Comparison of ENCODE assay signal across 44 mouse cellular contexts in genomic region chrX:164123942-164124341, GRCm38 (mm10). TPM values are rescaled to one million over a fixed set of nuclear protein-coding genes. Genes with fewer than 3 reads are reported as not detected.
"Had no signal": no experiment of that assay in that cellular context is flagged by ENCODE, and none has a peak within 500 bp of the region (broad histone marks: within the 10 kb centered on the region; RNA-seq: fewer than 3 reads in every experiment).

No protein-coding gene starts in this region.

- H3K4me2 ChIP-seq: limb, embryonic 12.5 days; limb, embryonic 13.5 days; limb, embryonic 15.5 days; liver, embryonic 11.5 days; liver, embryonic 12.5 days; liver, embryonic 13.5 days; liver, embryonic 15.5 days; lung, embryonic 14.5 days; lung, embryonic 15.5 days; midbrain, embryonic 11.5 days; midbrain, embryonic 12.5 days; midbrain, embryonic 13.5 days; midbrain, embryonic 15.5 days; neural tube, embryonic 12.5 days had no signal

- H3K4me1 ChIP-seq: limb, embryonic 10.5 days; limb, embryonic 12.5 days; limb, embryonic 13.5 days; limb, embryonic 15.5 days; liver, embryonic 12.5 days; liver, embryonic 13.5 days; liver, embryonic 15.5 days; lung, embryonic 15.5 days; midbrain, embryonic 10.5 days; midbrain, embryonic 12.5 days; midbrain, embryonic 13.5 days; midbrain, embryonic 15.5 days; neural tube, embryonic 12.5 days had no signal

- H3K4me3 ChIP-seq: limb, embryonic 10.5 days; limb, embryonic 12.5 days; limb, embryonic 13.5 days; limb, embryonic 15.5 days; liver, embryonic 12.5 days; liver, embryonic 13.5 days; liver, embryonic 15.5 days; lung, embryonic 15.5 days; megakaryocyte, embryonic 14.5 days; midbrain, embryonic 10.5 days; midbrain, embryonic 12.5 days; midbrain, embryonic 13.5 days; midbrain, embryonic 15.5 days; myocyte; neural tube, embryonic 12.5 days had no signal

- DNase-seq: left cerebral cortex, postnatal 4 days; liver; liver, embryonic 13.5 days; liver, postnatal 0 days; lung, adult 18-20 months; lung, adult 2 months; lung, embryonic 14.5 days; lung, postnatal 10 days; lung, postnatal 14 days; lung, postnatal 36 days; lung, postnatal 4 days; midbrain, embryonic 14.5 days had no signal

- H3K9me3 ChIP-seq: limb, embryonic 10.5 days; limb, embryonic 12.5 days; limb, embryonic 13.5 days; limb, embryonic 15.5 days; liver, embryonic 12.5 days; liver, embryonic 13.5 days; liver, embryonic 15.5 days; lung, embryonic 15.5 days; midbrain, embryonic 10.5 days; midbrain, embryonic 12.5 days; midbrain, embryonic 13.5 days; midbrain, embryonic 15.5 days; neural tube, embryonic 12.5 days had no signal

- H3K9ac ChIP-seq: limb, embryonic 12.5 days; limb, embryonic 13.5 days; limb, embryonic 15.5 days; liver, embryonic 12.5 days; liver, embryonic 13.5 days; liver, embryonic 14.5 days; liver, embryonic 15.5 days; liver, postnatal 0 days; lung, embryonic 14.5 days; lung, embryonic 15.5 days; midbrain, embryonic 12.5 days; midbrain, embryonic 13.5 days; midbrain, embryonic 15.5 days; neural tube, embryonic 12.5 days had no signal

- H3K27ac ChIP-seq: limb, embryonic 10.5 days; limb, embryonic 12.5 days; limb, embryonic 13.5 days; limb, embryonic 15.5 days; liver, embryonic 12.5 days; liver, embryonic 13.5 days; liver, embryonic 14.5 days; liver, embryonic 15.5 days; lung, embryonic 15.5 days; macrophage; midbrain, embryonic 10.5 days; midbrain, embryonic 12.5 days; midbrain, embryonic 13.5 days; midbrain, embryonic 15.5 days; neural tube, embryonic 12.5 days had no signal

- H3K27me3 ChIP-seq: limb, embryonic 15.5 days; liver, embryonic 12.5 days; lung, embryonic 15.5 days; midbrain, embryonic 15.5 days; neural tube, embryonic 12.5 days had no signal

- H3K36me3 ChIP-seq: limb, embryonic 10.5 days; limb, embryonic 12.5 days; limb, embryonic 13.5 days; limb, embryonic 15.5 days; liver, embryonic 12.5 days; liver, embryonic 13.5 days; liver, embryonic 15.5 days; lung, embryonic 15.5 days; midbrain, embryonic 10.5 days; midbrain, embryonic 12.5 days; midbrain, embryonic 13.5 days; midbrain, embryonic 15.5 days; neural tube, embryonic 12.5 days had no signal

- ATAC-seq: liver, embryonic 12.5 days; liver, postnatal 0 days; lung, postnatal 0 days; midbrain, embryonic 13.5 days; midbrain, embryonic 15.5 days; midbrain, embryonic 16.5 days had no signal

RNA-seq across cellular contexts. Expression of gene Ace2, which starts 15.2 kb away (rescaled TPM):
- total RNA-seq: megakaryocyte progenitor cell, adult 5-6 weeks; megakaryocyte, adult 5-6 weeks; megakaryocyte-erythroid progenitor cell, adult 5-6 weeks; monocyte, adult 5-6 weeks had no signal
- polyA plus RNA-seq: limb, embryonic 12.5 days; liver, embryonic 11.5 days; liver, embryonic 12.5 days; macrophage; midbrain, embryonic 12.5 days; myocyte; neural tube, embryonic 12.5 days had no signal

RNA-seq across cellular contexts. Expression of gene Cltrn, which starts 35.3 kb away (rescaled TPM):
- total RNA-seq: left cerebral cortex, postnatal 10 days; left cerebral cortex, postnatal 14 days; left cerebral cortex, postnatal 25 days; left cerebral cortex, postnatal 36 days; left cerebral cortex, postnatal 4 days; liver, adult 2 months; megakaryocyte progenitor cell, adult 5-6 weeks; megakaryocyte, adult 5-6 weeks; megakaryocyte-erythroid progenitor cell, adult 5-6 weeks; midbrain, postnatal 0 days; monocyte, adult 5-6 weeks had no signal
- polyA plus RNA-seq: limb, embryonic 11.5 days; limb, embryonic 12.5 days; limb, embryonic 15.5 days; liver, adult 2 months; lung, adult 2 months; lung, postnatal 0 days; macrophage; midbrain, embryonic 11.5 days; midbrain, embryonic 12.5 days; midbrain, embryonic 13.5 days; midbrain, embryonic 14.5 days; midbrain, embryonic 15.5 days; myocyte; neural tube, embryonic 11.5 days had no signal
